Mouse (Mus musculus) midbrain, embryonic 16.5 days (tissue): ENCODE results near the gene Enox1. TPM values are rescaled to one million over a fixed set of nuclear protein-coding genes. Genes with fewer than 3 reads are reported as not detected.

Experiments
- ATAC-seq: fragments of 200-750 bp; cut with Nextera tagmentation; 2 replicates; pipeline ENCODE4 v1.8.0; 2017; ENCODE audit warnings: moderate TSS enrichment
- H3K27ac ChIP-seq: fragments of 300-500 bp; sonication (generic); 2 replicates; pipeline ENCODE4 v1.5.1; 2014; ENCODE audit warnings: mild to moderate bottlenecking, low read length, mixed read lengths
- H3K27me3 ChIP-seq: fragments of 300-500 bp; sonication (generic); 2 replicates; pipeline ENCODE4 v1.6.1; 2014; ENCODE audit warnings: low read depth, low read length, mixed read lengths; ENCODE audit not compliant: control insufficient read depth, insufficient read depth
- H3K36me3 ChIP-seq: fragments of 300-500 bp; sonication (generic); 2 replicates; pipeline ENCODE4 v1.6.1; 2014; ENCODE audit warnings: mild to moderate bottlenecking, low read length, moderate library complexity, mixed read lengths; ENCODE audit not compliant: control insufficient read depth, insufficient read depth
- H3K4me1 ChIP-seq: fragments of 300-500 bp; sonication (generic); 2 replicates; pipeline ENCODE4 v1.6.1; 2014; ENCODE audit warnings: mild to moderate bottlenecking, low read length, mixed read lengths; ENCODE audit not compliant: control insufficient read depth, insufficient read depth
- H3K4me2 ChIP-seq: fragments of 300-500 bp; sonication (generic); 2 replicates; pipeline ENCODE4 v1.6.1; 2014; ENCODE audit warnings: mild to moderate bottlenecking, low read length, mixed read lengths
- H3K4me3 ChIP-seq: fragments of 300-500 bp; sonication (generic); 2 replicates; pipeline ENCODE4 v1.5.1; 2014; ENCODE audit warnings: low read depth, mild to moderate bottlenecking, low read length, moderate library complexity, mixed read lengths
- H3K9ac ChIP-seq: fragments of 300-500 bp; sonication (generic); 2 replicates; pipeline ENCODE4 v1.6.1; 2014; ENCODE audit warnings: low read depth, low read length, mixed read lengths
- H3K9me3 ChIP-seq: fragments of 300-500 bp; sonication (generic); replicated peaks from 2 replicates; pipeline ENCODE4 v1.6.1; 2014; ENCODE audit warnings: mild to moderate bottlenecking, low read length, mixed read lengths; ENCODE audit not compliant: control insufficient read depth, poor library complexity, severe bottlenecking
- WGBS: fragments of 180-500 bp; shearing (Covaris S2); extraction: QIAGEN DNeasy Blood & Tissue Kit; methylation state at CpG from one replicate; pipeline ENCODE4 v1.1.7; 2014; 5-methylcytosine and 5-hydroxymethylcytosine counted together
- polyA plus RNA-seq: library from polyadenylated mRNA; unstranded; fragments of >200 nt; fragmentation: Nextera tagmentation; extraction: Ambion mirVana; gene quantifications from 2 replicates; pipeline ENCODE4 v1.2.1, GENCODE M21; 2015

Gene Enox1
- polyA plus RNA-seq, 1 experiment from 2014 or later = 42.8 TPM

DNA sequence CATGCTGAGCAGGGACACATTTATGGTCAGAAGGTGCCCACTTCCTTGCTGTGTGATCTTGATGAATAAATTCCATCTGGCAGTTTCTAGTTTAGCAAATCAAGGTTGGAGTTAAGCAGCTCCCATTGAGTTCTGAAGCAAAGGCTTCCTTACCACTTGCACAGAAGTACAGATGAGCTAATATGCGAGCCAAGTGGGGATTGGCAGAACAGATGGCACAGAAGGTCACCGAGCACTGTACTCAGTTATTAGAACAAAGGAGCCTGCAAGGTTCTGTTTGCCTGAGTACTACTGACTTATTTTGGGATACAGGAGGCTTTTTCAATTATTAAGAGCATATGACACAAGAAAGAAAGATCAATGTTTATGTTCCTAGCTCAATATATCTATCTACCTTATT, 100.4 kb downstream of the Enox1 start:
- peaks cover 8% of the 10 kb centered on the region; the same call in 1 of the 2 replicates for H3K4me1 ChIP-seq
- 59% methylated on average over 2 of the region's 2 CpGs for WGBS
- H3K27me3 ChIP-seq = no peaks in the 10 kb centered on the region
- no peak for ATAC-seq
- H3K4me3 ChIP-seq = no peak overlapping the region
- no peaks in the 10 kb centered on the region for H3K9me3 ChIP-seq
- H3K27ac ChIP-seq = no peak overlapping the region
- H3K36me3 ChIP-seq = no peaks in the 10 kb centered on the region
- no peak overlapping the region for H3K9ac ChIP-seq
- no peak overlapping the region for H3K4me2 ChIP-seq

DNA sequence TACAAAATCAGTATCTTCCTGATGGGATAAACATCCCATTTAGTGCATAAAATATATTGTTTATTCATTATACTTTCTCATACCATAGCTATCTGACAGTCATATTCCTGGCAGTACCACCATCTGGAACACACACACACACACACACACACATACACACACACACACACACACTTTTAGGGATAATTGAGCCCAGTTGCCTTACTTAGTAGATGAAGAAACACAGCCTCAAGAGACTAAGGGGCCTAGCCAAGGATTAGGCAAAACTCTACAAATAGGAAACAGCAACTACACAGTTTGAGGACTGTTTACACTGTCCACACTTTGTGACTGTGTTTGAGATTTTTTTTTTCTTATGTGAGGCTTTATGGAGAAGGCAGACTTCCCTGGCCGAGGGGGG, 100.9 kb downstream of the Enox1 start:
- Histone ChIP-seq H3K36me3 (no peaks in the 10 kb centered on the region), H3K4me2 (no peak overlapping the region), H3K27me3 (no peaks in the 10 kb centered on the region), H3K27ac (no peak overlapping the region), H3K9me3 (no peaks in the 10 kb centered on the region), H3K4me3 (no peak overlapping the region), H3K9ac (no peak overlapping the region), H3K4me1 (peaks cover 8% of the 10 kb centered on the region; the same call in 1 of the 2 replicates)
- no peak for ATAC-seq
- 82% methylated on average over 1 of the region's 1 CpGs for WGBS

DNA sequence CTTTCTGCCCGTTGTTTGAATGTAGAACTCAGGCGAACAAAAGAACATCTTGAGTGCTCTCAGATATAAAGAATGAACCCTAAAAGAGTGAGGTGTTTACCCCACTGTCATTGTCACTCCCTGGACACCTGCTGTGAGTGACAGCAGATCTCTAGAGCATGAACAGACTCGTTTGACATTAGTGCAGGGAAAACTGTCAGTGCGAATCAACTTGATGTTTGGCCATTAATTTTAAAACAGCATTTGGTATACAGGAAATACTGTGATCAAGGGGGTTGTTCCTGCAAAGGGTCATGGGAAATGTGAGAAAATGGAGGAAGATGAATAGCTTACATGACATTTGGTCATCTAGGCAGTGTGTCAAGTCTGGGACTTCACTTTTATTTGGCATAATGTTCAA, 101.6 kb downstream of the Enox1 start:
- H3K4me3 ChIP-seq = no peak overlapping the region
- H3K27ac ChIP-seq = no peak overlapping the region
- H3K9ac ChIP-seq = no peak overlapping the region
- WGBS = 41% methylated on average over 4 of the region's 4 CpGs
- H3K9me3 ChIP-seq = no peaks in the 10 kb centered on the region
- H3K36me3 ChIP-seq = no peaks in the 10 kb centered on the region
- no peaks in the 10 kb centered on the region for H3K27me3 ChIP-seq
- H3K4me2 ChIP-seq = no peak overlapping the region
- no peak for ATAC-seq
- peaks cover 8% of the 10 kb centered on the region; the same call in 1 of the 2 replicates for H3K4me1 ChIP-seq

DNA sequence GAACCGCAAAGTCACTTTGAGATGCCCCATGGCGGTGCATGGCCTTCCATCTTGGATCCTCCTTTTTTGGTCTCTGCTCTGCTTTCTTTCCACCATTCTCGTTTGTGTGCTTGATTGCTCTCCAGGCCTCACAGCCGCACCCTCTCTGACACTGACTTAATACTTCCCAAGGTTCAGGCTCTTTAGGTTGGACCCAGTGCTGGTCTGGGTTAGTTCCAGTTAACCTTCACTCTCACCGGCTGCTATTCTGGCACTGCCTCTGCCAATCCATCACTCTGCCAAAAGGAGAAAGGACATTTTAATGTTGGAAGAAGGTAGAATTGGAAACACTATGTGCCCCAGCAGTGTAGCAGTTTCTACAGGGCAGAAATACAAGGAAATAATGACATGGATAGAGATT, 103.1 kb downstream of the Enox1 start:
- WGBS = 91% methylated on average over 5 of the region's 5 CpGs
- no peaks in the 10 kb centered on the region for H3K27me3 ChIP-seq
- no peak overlapping the region for H3K27ac ChIP-seq
- H3K4me2 ChIP-seq = no peak overlapping the region
- peaks cover 8% of the 10 kb centered on the region; the same call in 1 of the 2 replicates for H3K4me1 ChIP-seq
- no peaks in the 10 kb centered on the region for H3K36me3 ChIP-seq
- H3K4me3 ChIP-seq = no peak overlapping the region
- no peaks in the 10 kb centered on the region for H3K9me3 ChIP-seq
- ATAC-seq = no peak
- H3K9ac ChIP-seq = no peak overlapping the region

DNA sequence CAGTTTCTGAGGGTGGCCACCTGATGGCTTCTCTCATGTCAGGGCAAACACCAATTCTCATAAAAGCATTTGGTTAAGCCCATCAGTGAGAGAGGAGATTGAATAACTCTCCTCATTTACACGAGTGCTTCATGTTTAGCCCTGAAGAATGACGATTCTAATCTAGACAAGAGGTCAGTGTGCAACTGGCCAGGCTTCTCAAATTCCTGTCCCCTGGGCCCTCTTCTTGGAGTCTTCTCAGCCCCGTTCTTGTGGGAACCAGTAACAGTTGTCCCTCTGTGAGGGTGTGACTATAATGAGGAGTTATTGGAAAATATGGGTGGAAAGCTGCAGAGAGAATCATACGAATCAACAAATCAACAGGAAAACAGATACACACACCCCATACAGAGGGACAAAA, 103.5 kb downstream of the Enox1 start:
- no peak overlapping the region for H3K9ac ChIP-seq
- H3K27ac ChIP-seq = no peak overlapping the region
- no peak overlapping the region for H3K4me3 ChIP-seq
- no peaks in the 10 kb centered on the region for H3K9me3 ChIP-seq
- peaks cover 7% of the 10 kb centered on the region; the same call in 1 of the 2 replicates for H3K4me1 ChIP-seq
- ATAC-seq = no peak
- no peaks in the 10 kb centered on the region for H3K36me3 ChIP-seq
- H3K4me2 ChIP-seq = no peak overlapping the region
- 69% methylated on average over 4 of the region's 4 CpGs for WGBS
- no peaks in the 10 kb centered on the region for H3K27me3 ChIP-seq

DNA sequence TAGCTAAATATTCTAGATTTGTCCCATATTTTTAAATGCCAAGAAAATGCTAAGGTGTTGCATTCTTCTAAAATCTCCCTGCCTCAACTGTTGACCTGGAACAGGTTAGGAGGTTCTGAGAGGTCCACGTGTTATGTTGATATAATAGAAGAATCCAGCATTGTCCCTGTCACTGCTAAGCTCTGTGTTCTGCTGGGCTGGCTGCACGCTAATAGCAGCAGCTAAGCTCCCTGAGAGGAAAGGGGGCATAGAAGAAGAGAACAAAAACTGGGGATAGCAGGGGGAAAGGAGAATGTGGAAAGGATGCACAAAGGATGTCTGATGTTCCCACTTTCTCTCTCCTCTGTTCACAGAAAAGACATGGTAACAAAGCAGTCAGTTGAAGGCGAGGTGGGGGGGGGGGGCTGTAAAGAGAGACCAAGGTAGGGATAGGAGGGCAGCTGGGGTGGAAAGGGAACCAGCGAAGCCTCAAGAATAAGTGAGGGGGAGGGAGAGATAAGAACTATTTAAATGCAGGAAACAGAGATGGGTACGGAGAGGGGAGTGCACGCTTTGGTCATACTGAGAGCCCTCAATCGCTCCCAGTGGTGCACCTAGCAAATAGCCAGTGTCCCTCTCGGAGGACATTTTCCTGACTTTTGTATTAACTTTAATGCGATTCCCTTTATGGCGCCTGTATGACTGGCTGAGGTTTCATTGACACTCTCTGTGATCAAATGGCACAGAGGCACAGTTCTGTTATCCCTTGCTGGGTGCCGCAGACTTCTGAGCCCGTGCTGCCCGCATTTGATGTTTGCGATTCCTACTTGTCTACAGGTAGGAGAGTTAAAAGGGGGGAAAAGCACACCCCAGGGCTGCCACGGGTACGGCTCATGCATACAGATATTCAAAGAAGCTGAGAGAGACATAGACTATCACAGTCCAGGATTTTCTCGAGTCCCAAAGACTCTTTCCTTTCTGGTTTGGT, 110.5 kb downstream of the Enox1 start:
- H3K9ac ChIP-seq = peak overlapping the region; percentile 35; the same call in 1 of the 2 replicates
- no peaks in the 10 kb centered on the region for H3K36me3 ChIP-seq
- ATAC-seq = peak; percentile 72
- no peaks in the 10 kb centered on the region for H3K27me3 ChIP-seq
- H3K9me3 ChIP-seq = no peaks in the 10 kb centered on the region
- WGBS = 39% methylated on average over 17 of the region's 17 CpGs
- peak overlapping the region; percentile 35 for H3K4me2 ChIP-seq
- H3K4me1 ChIP-seq = peaks cover 15% of the 10 kb centered on the region
- no peak overlapping the region for H3K4me3 ChIP-seq
- peak overlapping the region; percentile 56 for H3K27ac ChIP-seq

DNA sequence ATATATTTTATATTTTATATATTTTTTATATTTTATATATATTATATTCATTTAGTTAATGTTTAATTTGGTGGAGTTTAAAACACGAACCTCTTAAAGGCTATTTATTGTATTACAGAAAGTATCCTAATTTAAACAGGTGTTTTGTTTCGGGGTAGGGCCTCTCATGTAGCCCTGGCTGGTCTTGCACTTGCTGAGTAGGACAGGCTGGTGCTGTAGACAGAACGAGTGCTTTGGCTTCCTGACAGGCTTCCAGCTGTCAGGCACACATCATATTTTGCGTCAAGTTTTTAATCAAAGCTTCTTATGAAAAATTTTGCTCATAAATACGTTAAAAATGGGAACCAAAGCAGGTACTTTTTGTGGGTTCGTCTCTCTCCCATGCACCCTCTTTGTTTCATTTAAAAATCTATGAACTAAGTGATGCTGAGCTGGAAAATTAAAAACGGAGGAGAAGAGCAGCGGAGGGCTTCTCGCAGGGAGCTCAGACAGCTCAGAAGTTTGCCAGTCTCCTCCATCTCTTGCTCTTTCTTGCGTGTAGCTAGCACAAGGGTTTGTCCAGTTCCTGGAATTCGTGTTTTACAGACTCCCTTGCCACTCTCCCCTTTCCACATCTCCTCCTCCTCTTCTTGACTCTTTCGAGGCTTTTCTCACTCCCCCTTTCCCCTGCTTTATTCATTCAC, 115.8 kb downstream of the Enox1 start:
- 57% methylated on average over 12 of the region's 12 CpGs for WGBS

DNA sequence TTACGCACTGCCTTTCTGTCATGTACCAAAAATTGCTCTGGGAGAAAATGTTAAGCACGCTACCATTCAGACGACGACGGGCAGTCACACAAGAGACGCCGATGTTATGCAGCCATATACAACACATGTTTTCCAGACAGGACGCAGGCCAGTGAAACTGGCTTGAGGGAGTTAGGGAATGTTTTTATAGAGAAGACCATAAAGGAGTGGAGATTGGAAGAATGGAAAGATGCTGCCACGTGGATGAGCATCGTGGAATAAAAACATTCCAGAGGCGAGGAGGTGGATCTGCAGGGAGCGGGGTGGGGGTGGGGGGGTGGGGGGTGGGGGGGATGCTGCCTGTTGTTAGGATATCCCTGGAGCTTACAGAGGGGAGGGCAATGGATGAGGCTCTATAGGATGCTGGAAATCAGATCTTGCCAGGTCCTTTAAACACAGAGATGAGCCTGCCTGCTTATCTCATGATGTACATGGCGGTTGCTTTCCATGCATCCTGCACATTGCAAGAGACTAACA, 116.4 kb downstream of the Enox1 start:
- no peak for ATAC-seq
- H3K9ac ChIP-seq = no peak overlapping the region; the same call in 1 of the 2 replicates

More for the DNA sequence above, 115.8 kb downstream of the Enox1 start:
- Histone ChIP-seq H3K9me3 (no peaks in the 10 kb centered on the region), H3K4me1 (peaks cover 19% of the 10 kb centered on the region), H3K27me3 (no peaks in the 10 kb centered on the region), H3K27ac (peak overlapping the region; percentile 47; the same call in 1 of the 2 replicates), H3K36me3 (no peaks in the 10 kb centered on the region), H3K9ac (no peak overlapping the region; the same call in 1 of the 2 replicates), H3K4me3 (no peak overlapping the region), H3K4me2 (0 out of 2 replicates have a peak overlapping the region, but pooled peaks have one; percentile 24)
- no peak for ATAC-seq

More for the DNA sequence above, 116.4 kb downstream of the Enox1 start:
- WGBS = 37% methylated on average over 12 of the region's 13 CpGs
- H3K9me3 ChIP-seq = no peaks in the 10 kb centered on the region
- H3K4me3 ChIP-seq = no peak overlapping the region
- H3K36me3 ChIP-seq = no peaks in the 10 kb centered on the region
- 0 out of 2 replicates have a peak overlapping the region, but pooled peaks have one; percentile 24 for H3K4me2 ChIP-seq
- peaks cover 19% of the 10 kb centered on the region for H3K4me1 ChIP-seq
- H3K27ac ChIP-seq = peak overlapping the region; percentile 47; the same call in 1 of the 2 replicates
- no peaks in the 10 kb centered on the region for H3K27me3 ChIP-seq
